Mouse (Mus musculus): ENCODE results near the gene Car3.

GRCm38 (mm10) chr3:14884826-14885225, 21.5 kb downstream of the Car3 start:
- TF ChIP-seq CTCF (IDR thresholded peaks at IDR 0.05; ENCODE audit: extremely low read depth, insufficient read depth, low read length) (no peak), POLR2A (IDR thresholded peaks at IDR 0.05; ENCODE audit: extremely low read depth, insufficient read depth, low read length) (no peak)

Data from cortical plate, adult 2 months (tissue).